Mouse (Mus musculus) MN1 (cell line): ENCODE results near the gene 4930523C07Rik.

Experiments
- DNase-seq: peaks from one replicate; pipeline ENCODE4 v3.0.0-alpha.2; 2016; ENCODE audit warnings: low spot score

Gene 4930523C07Rik

DNA sequence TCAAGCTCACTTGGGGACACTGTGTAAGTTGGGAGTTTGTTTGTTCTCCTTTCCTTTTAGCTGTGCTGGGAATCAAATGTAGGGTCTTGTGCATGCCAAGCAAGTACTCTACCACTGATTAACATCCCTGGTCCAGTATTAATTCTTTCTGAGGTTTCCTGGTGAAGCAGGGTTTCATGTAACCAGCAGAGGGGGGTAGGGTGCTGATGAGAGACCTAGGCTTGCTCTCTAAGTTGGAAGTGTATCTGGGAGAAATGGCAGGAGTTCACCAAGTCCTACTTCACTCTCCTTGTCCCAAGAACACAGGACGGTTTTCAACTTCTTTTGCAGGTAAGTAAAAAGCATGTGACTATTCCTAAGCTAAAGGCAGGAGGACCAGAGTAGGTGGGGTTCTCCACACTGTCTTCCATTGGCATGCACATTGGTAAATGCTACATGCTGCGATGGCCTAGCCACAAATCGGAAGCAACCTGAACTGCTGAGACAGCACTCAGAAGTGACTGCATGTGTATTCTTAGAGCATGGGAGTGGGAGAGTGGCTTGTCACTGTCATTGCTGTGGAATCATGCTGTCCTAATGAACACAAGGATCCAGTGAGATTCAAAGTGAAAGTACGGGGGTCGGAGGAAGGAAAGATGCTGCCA, 55.6 kb downstream of the 4930523C07Rik start:
- DNase-seq = peak; percentile 18

- DNase-seq = no peak
These were observed 56.8 kb downstream of the 4930523C07Rik start for GRCm38 (mm10) chr1:160100996-160101395.

DNA sequence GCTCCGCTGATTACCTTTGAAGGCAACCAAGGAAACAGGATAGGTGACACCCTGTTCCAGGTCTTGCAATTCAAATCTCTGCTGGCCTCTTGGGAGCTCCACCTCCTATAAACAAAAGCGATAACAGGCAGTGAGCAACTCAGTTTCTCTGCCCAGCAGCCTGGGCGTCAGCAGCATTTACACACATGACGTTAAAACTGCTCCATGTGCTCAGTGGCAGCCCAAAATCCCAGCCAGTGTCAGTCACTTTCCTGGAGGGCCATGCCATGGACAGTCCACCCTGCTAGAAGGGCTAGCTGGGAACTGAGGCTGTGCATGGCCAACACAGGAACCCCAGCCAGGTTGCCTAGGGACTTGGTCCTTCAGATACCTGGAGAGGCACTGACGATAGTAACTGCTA, 61.2 kb downstream of the 4930523C07Rik start:
- no peak for DNase-seq

GRCm38 (mm10) chr1:160108604-160109003, 64.4 kb downstream of the 4930523C07Rik start:
- no peak for DNase-seq

DNA sequence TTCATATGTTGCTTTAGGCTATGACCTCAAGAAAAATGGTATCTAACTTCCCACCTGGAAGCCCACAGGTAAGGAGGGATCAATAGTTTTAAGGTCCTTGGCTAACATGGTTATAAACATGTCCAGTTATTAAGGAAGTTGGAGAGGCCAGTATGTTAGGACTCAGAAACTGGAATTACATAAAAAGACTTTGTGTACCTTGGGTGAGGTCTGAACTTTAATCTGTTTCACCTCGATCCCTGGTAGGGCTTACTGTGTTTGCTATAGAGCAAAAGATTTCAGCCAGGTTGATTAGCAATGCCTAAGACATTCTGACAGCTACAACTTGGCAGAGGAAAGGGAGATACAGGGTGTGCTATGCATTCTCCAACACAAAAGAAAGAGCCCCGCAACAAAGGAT, 79.8 kb downstream of the 4930523C07Rik start:
- DNase-seq = no peak
